Mouse (Mus musculus) heart, adult 2 months (tissue): ENCODE measurements around the gene Mettl27.

ENCODE experiments used
- CTCF ChIP-seq: fragments of 200-600 bp; IDR thresholded peaks from 2 replicates; pipeline ENCODE4 v1.8.1; 2022; ENCODE audit warnings: antibody characterized with exemption, mild to moderate bottlenecking, moderate library complexity
- EP300 ChIP-seq: fragments of 200-500 bp; IDR thresholded peaks from 2 replicates; pipeline ENCODE4 v1.6.1; 2011; ENCODE audit warnings: low read depth, low read length, control low read depth; ENCODE audit not compliant: insufficient read depth
- POLR2A ChIP-seq: fragments of 200-500 bp; IDR thresholded peaks from 2 replicates; pipeline ENCODE4 v1.6.1; 2011; ENCODE audit warnings: mild to moderate bottlenecking, low read depth, low read length, control low read depth; ENCODE audit not compliant: insufficient read depth

DNA sequence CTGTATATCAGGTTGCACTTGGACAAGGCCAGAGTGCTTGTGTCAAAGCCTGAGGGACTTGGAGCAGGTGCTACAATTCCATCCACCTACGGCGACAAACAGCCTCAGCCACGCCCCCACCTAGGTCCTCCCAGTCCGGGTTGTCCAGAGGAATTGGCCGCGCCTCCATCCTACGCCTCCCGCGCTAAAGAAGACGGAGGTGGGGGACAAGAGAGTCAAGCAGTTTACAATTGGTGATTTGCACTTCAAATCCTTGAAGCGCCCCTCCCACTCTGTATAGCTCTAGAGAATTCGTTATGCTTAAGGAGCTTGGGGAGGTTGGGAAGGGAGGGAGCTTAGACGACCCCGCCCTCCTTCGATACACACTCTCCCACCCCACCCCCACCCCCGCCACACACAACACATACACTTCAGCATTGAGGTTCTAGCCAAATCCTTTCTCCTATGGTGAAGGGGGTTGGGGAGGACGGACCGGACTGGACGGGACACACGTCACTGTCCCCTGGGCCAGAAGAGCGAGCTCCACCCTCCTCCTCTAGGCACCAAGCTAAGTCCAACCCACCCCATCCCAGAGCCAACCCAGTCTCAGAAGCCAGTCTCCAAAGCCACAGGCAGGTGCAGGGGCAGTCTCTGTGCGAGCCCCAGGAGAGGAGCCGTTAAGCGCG, 53.6 kb downstream of the Mettl27 start, which contains the start of gene Cldn3:
- TF ChIP-seq CTCF (no peak), POLR2A (no peak), EP300 (no peak)
